Mouse (Mus musculus) embryo, embryonic 11 days (tissue): ENCODE measurements around the gene A330070K13Rik.

Experiments used
- DNase-seq: peaks from one replicate; pipeline ENCODE4 v3.0.0-alpha.2; 2015

A330070K13Rik gene

DNA sequence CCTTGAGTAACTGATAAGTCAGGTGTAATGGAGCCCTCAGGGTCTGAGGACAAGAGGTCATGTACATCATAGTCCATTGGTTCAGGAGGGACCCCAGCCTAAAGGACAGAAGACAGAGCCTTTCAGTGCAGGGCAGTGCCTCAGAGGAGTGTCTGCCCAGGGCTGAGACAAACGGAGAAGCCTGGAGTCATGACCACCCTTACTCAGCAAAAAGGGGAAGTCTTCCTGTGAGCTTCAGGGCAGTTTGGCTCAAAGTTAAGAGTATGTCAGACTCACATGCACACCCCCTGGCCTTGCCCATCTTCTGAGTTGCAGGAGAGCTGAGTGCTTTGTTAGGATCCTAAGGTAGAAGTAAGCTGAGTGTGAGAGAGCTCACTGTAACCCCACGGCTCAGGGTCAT is 54.5 kb downstream of the A330070K13Rik start:
- no peak for DNase-seq
